Mouse (Mus musculus) liver, embryonic 12.5 days (tissue): Measurements from ENCODE around the gene Themis2. TPM values are rescaled to one million over a fixed set of nuclear protein-coding genes. Genes with fewer than 3 reads are reported as not detected.

Source experiments
- ATAC-seq: fragments of 200-750 bp; cut with Nextera tagmentation; 2 replicates; pipeline ENCODE4 v1.8.0; 2017; ENCODE audit warnings: moderate number of reproducible peaks, mild to moderate bottlenecking, moderate library complexity
- H3K27ac ChIP-seq: fragments of 300-500 bp; sonication (generic); 2 replicates; pipeline ENCODE4 v1.5.1; 2016; ENCODE audit warnings: mild to moderate bottlenecking
- H3K27me3 ChIP-seq: fragments of 300-500 bp; sonication (generic); replicated peaks from 2 replicates; pipeline ENCODE4 v1.6.1; 2016; ENCODE audit warnings: mild to moderate bottlenecking, moderate library complexity
- H3K36me3 ChIP-seq: fragments of 300-500 bp; sonication (generic); 2 replicates; pipeline ENCODE4 v1.6.1; 2016; ENCODE audit warnings: mild to moderate bottlenecking, moderate library complexity
- H3K4me1 ChIP-seq: fragments of 300-500 bp; sonication (generic); 2 replicates; pipeline ENCODE4 v1.6.1; 2016
- H3K4me2 ChIP-seq: fragments of 300-500 bp; sonication (generic); 2 replicates; pipeline ENCODE4 v1.6.1; 2016; ENCODE audit warnings: mild to moderate bottlenecking, moderate library complexity
- H3K4me3 ChIP-seq: fragments of 300-500 bp; sonication (generic); 2 replicates; pipeline ENCODE4 v1.5.1; 2016; ENCODE audit warnings: mild to moderate bottlenecking, moderate library complexity
- H3K9ac ChIP-seq: fragments of 300-500 bp; sonication (generic); 2 replicates; pipeline ENCODE4 v1.6.1; 2016; ENCODE audit warnings: mild to moderate bottlenecking, moderate library complexity
- H3K9me3 ChIP-seq: fragments of 300-500 bp; sonication (generic); replicated peaks from 2 replicates; pipeline ENCODE4 v1.6.1; 2016; ENCODE audit warnings: mild to moderate bottlenecking, moderate library complexity
- WGBS: fragments of 180-500 bp; shearing (Covaris S2); methylation state at CpG from one replicate; pipeline ENCODE4 v1.1.7; 2016; ENCODE audit not compliant: insufficient replicate concordance; 5-methylcytosine and 5-hydroxymethylcytosine counted together
- polyA plus RNA-seq: library from polyadenylated mRNA; unstranded; fragments of >200 nt; fragmentation: Nextera tagmentation; extraction: Ambion mirVana; gene quantifications from 2 replicates; pipeline ENCODE4 v1.2.1, GENCODE M21; 2016

Gene Themis2
- 2.1 and 2.3 TPM in 2 replicates for polyA plus RNA-seq

GRCm38 (mm10) chr4:132796196-132796886, at the start of gene Themis2:
Themis2 (minus strand) TSS chr4:132796387.
- Histone ChIP-seq H3K27ac (no peak within 1 kb of the TSS), H3K9ac (peak within 1 kb of the TSS; percentile 35; the same call in 1 of the 2 replicates), H3K36me3 (no peaks in the 10 kb centered on the region), H3K4me3 (peak within 1 kb of the TSS; percentile 52), H3K4me1 (peaks cover 29% of the 10 kb centered on the region), H3K27me3 (peaks cover 43% of the 10 kb centered on the region), H3K9me3 (no peaks in the 10 kb centered on the region), H3K4me2 (peak within 1 kb of the TSS; percentile 76)
- peak; percentile 78 for ATAC-seq
- under 1% methylated on average over 21 of the region's 21 CpGs for WGBS

- peak overlapping the region; percentile 79 for H3K4me2 ChIP-seq
- ATAC-seq, result no peak
- peaks cover 35% of the 10 kb centered on the region for H3K4me1 ChIP-seq
- no peaks in the 10 kb centered on the region for H3K27me3 ChIP-seq
- H3K36me3 ChIP-seq, result peaks cover 30% of the 10 kb centered on the region
- 72% methylated on average over 1 of the region's 1 CpGs for WGBS
- peak overlapping the region; percentile 80 for H3K27ac ChIP-seq
- H3K9me3 ChIP-seq, result no peaks in the 10 kb centered on the region
- H3K9ac ChIP-seq, result peak overlapping the region; percentile 91
- peak overlapping the region; percentile 73 for H3K4me3 ChIP-seq
Observed at GRCm38 (mm10) chr4:132843705-132844071, 47.5 kb upstream of the Themis2 start.

- H3K27ac ChIP-seq, result peak within 1 kb of the TSS; percentile 80
- no peaks in the 10 kb centered on the region for H3K27me3 ChIP-seq
- peaks cover 35% of the 10 kb centered on the region for H3K4me1 ChIP-seq
- 1% methylated on average over 40 of the region's 40 CpGs for WGBS
- H3K9ac ChIP-seq, result peak within 1 kb of the TSS; percentile 91
- ATAC-seq, result peak; percentile 95
- H3K4me3 ChIP-seq, result peak within 1 kb of the TSS; percentile 73
- peak within 1 kb of the TSS; percentile 79 for H3K4me2 ChIP-seq
- H3K36me3 ChIP-seq, result peaks cover 34% of the 10 kb centered on the region
- no peaks in the 10 kb centered on the region for H3K9me3 ChIP-seq
Observed at GRCm38 (mm10) chr4:132842970-132843704, 47.0 kb upstream of the Themis2 start, which contains the start of gene Ppp1r8. Ppp1r8 (minus strand) TSS chr4:132843169.

- Histone ChIP-seq H3K4me2 (peak overlapping the region; percentile 79), H3K36me3 (peaks cover 37% of the 10 kb centered on the region), H3K27ac (peak overlapping the region; percentile 80), H3K9ac (peak overlapping the region; percentile 91), H3K4me1 (peaks cover 35% of the 10 kb centered on the region), H3K9me3 (no peaks in the 10 kb centered on the region), H3K4me3 (peak overlapping the region; percentile 73), H3K27me3 (no peaks in the 10 kb centered on the region)
- WGBS, result under 1% methylated on average over 30 of the region's 30 CpGs
- peak; percentile 45 for ATAC-seq
Observed at GRCm38 (mm10) chr4:132842281-132842906, 46.2 kb upstream of the Themis2 start.

GRCm38 (mm10) chr4:132841493-132841892, 45.3 kb upstream of the Themis2 start:
- no peaks in the 10 kb centered on the region for H3K9me3 ChIP-seq
- H3K27me3 ChIP-seq, result no peaks in the 10 kb centered on the region
- 74% methylated on average over 3 of the region's 3 CpGs for WGBS
- peaks cover 35% of the 10 kb centered on the region for H3K4me1 ChIP-seq
- H3K36me3 ChIP-seq, result peaks cover 46% of the 10 kb centered on the region
- peak overlapping the region; percentile 73 for H3K4me3 ChIP-seq
- peak overlapping the region; percentile 79 for H3K4me2 ChIP-seq
- peak overlapping the region; percentile 80 for H3K27ac ChIP-seq
- no peak for ATAC-seq
- peak overlapping the region; percentile 91 for H3K9ac ChIP-seq

GRCm38 (mm10) chr4:132823614-132824366, 27.6 kb upstream of the Themis2 start:
- WGBS, result 48% methylated on average over 8 of the region's 8 CpGs

GRCm38 (mm10) chr4:132818442-132818841, 22.3 kb upstream of the Themis2 start:
- no peak for ATAC-seq

More at GRCm38 (mm10) chr4:132823614-132824366, 27.6 kb upstream of the Themis2 start:
- Histone ChIP-seq H3K4me1 (no peaks in the 10 kb centered on the region), H3K9me3 (no peaks in the 10 kb centered on the region), H3K36me3 (peaks cover 41% of the 10 kb centered on the region), H3K4me2 (no peak overlapping the region), H3K4me3 (no peak overlapping the region), H3K9ac (no peak overlapping the region), H3K27ac (no peak overlapping the region), H3K27me3 (no peaks in the 10 kb centered on the region)
- ATAC-seq, result peak; percentile 52; the same call in 1 of the 2 replicates

GRCm38 (mm10) chr4:132816855-132817254, 20.7 kb upstream of the Themis2 start:
- H3K27me3 ChIP-seq, result no peaks in the 10 kb centered on the region
- 48% methylated on average over 2 of the region's 2 CpGs for WGBS

More at GRCm38 (mm10) chr4:132818442-132818841, 22.3 kb upstream of the Themis2 start:
- no peak overlapping the region for H3K27ac ChIP-seq
- 51% methylated on average over 2 of the region's 2 CpGs for WGBS
- no peaks in the 10 kb centered on the region for H3K27me3 ChIP-seq
- H3K9ac ChIP-seq, result no peak overlapping the region
- H3K36me3 ChIP-seq, result no peaks in the 10 kb centered on the region
- no peaks in the 10 kb centered on the region for H3K9me3 ChIP-seq
- no peaks in the 10 kb centered on the region for H3K4me1 ChIP-seq
- no peak overlapping the region for H3K4me3 ChIP-seq
- H3K4me2 ChIP-seq, result no peak overlapping the region

GRCm38 (mm10) chr4:132816404-132816803, 20.2 kb upstream of the Themis2 start:
- H3K4me1 ChIP-seq, result no peaks in the 10 kb centered on the region
- no peak overlapping the region for H3K4me3 ChIP-seq
- 0 out of 2 replicates have a peak, but pooled peaks cover 2% of the 10 kb centered on the region for H3K9me3 ChIP-seq
- peak overlapping the region; percentile 30; the same call in 1 of the 2 replicates for H3K27ac ChIP-seq
- H3K27me3 ChIP-seq, result no peaks in the 10 kb centered on the region
- no peak overlapping the region for H3K9ac ChIP-seq
- no peaks in the 10 kb centered on the region for H3K36me3 ChIP-seq
- 45% methylated on average over 7 of the region's 7 CpGs for WGBS
- no peak for ATAC-seq
- H3K4me2 ChIP-seq, result no peak overlapping the region

More at GRCm38 (mm10) chr4:132816855-132817254, 20.7 kb upstream of the Themis2 start:
- Histone ChIP-seq H3K4me1 (no peaks in the 10 kb centered on the region), H3K9me3 (no peaks in the 10 kb centered on the region), H3K9ac (no peak overlapping the region), H3K36me3 (no peaks in the 10 kb centered on the region), H3K27ac (no peak overlapping the region), H3K4me2 (no peak overlapping the region), H3K4me3 (no peak overlapping the region)
- ATAC-seq, result no peak

- no peak for ATAC-seq
- no peaks in the 10 kb centered on the region for H3K36me3 ChIP-seq
- 0 out of 2 replicates have a peak, but pooled peaks cover 6% of the 10 kb centered on the region for H3K4me1 ChIP-seq
- H3K9me3 ChIP-seq, result 0 out of 2 replicates have a peak, but pooled peaks cover 4% of the 10 kb centered on the region
- H3K4me3 ChIP-seq, result no peak overlapping the region
- H3K27me3 ChIP-seq, result no peaks in the 10 kb centered on the region
- no peak overlapping the region for H3K9ac ChIP-seq
- H3K27ac ChIP-seq, result no peak overlapping the region
- no peak overlapping the region for H3K4me2 ChIP-seq
- 52% methylated on average over 5 of the region's 5 CpGs for WGBS
Observed at GRCm38 (mm10) chr4:132809621-132810020, 13.4 kb upstream of the Themis2 start.
